Mouse (Mus musculus): ENCODE results near the gene Smim5. TPM values are rescaled to one million over a fixed set of nuclear protein-coding genes. Genes with fewer than 3 reads are reported as not detected.
A peak's percentile ranks its signal among the peaks of the same experiment; 100 is the strongest.

Gene Smim5
- polyA plus RNA-seq, 1 experiment from 2014 or later: 2.0 TPM

DNA sequence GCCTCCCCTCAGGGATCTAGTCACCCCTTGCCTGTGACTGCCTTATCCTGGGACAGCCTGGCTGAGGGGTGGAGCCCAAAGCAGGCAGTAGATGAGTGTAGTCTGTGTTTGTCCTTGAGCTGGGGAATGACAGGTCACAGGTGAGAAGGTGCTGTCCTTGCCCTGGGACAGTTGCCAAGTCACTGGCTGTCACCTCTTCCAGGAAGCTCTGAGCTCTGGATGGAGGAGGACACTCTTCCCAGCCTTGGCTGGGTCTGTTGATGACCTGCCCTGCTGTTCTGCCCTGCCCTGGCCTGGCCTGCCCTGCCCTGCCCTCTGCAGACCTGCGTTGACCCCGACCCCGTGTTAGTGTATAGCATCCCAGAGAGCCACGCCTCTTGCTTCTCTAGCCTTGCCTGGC is 27.3 kb upstream of the Smim5 start:
- 73% methylated on average over 4 of the region's 4 CpGs for WGBS
- Histone ChIP-seq H3K4me3 (ENCODE audit: low read depth, low read length) (no peak overlapping the region), H3K27me3 (ENCODE audit: control insufficient read depth, insufficient read depth, low read length) (no peaks in the 10 kb centered on the region), H3K9ac (ENCODE audit: low read length) (no peak overlapping the region), H3K4me2 (ENCODE audit: low read depth, low read length, severe bottlenecking) (no peak overlapping the region), H3K4me1 (replicated peaks; ENCODE audit: control insufficient read depth, insufficient read depth, low read length) (no peaks in the 10 kb centered on the region), H3K9me3 (ENCODE audit: control insufficient read depth, low read length) (no peaks in the 10 kb centered on the region), H3K36me3 (ENCODE audit: control insufficient read depth, insufficient read depth, low read length) (no peaks in the 10 kb centered on the region), H3K27ac (ENCODE audit: low read depth, low read length) (no peak overlapping the region)
- no peak for DNase-seq (ENCODE audit: low spot score)
- no peak for ATAC-seq (replicated peaks; ENCODE audit: low FRiP score)

DNA sequence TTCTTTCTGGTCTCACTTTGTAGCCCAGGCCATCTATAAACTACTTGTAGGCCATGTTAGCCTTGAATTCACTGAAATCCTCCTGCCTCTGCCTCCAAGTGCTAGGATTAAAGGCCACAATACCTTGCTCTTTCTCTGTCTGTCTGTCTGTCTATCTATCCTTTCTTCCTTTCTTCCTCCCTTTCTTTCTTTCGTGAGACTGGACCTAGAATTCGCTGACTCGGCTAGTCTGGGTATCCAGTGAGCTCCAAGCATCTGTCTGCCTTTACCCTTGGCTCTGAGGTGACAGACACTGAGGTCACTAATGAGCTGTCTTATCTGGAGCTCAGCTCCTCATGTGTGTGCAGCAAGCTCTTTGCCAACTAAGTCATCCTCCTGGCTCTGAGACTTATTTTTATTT is 23.8 kb upstream of the Smim5 start:
- Histone ChIP-seq H3K4me1 (replicated peaks; ENCODE audit: control insufficient read depth, insufficient read depth, low read length) (no peaks in the 10 kb centered on the region), H3K9me3 (ENCODE audit: control insufficient read depth, low read length) (no peaks in the 10 kb centered on the region), H3K9ac (ENCODE audit: low read length) (no peak overlapping the region), H3K4me3 (ENCODE audit: low read depth, low read length) (no peak overlapping the region), H3K27me3 (ENCODE audit: control insufficient read depth, insufficient read depth, low read length) (no peaks in the 10 kb centered on the region), H3K36me3 (ENCODE audit: control insufficient read depth, insufficient read depth, low read length) (no peaks in the 10 kb centered on the region), H3K27ac (ENCODE audit: low read depth, low read length) (no peak overlapping the region), H3K4me2 (ENCODE audit: low read depth, low read length, severe bottlenecking) (no peak overlapping the region)
- DNase-seq (ENCODE audit: low spot score): no peak
- WGBS: 88% methylated on average over 3 of the region's 3 CpGs
- ATAC-seq (replicated peaks; ENCODE audit: low FRiP score): no peak

DNA sequence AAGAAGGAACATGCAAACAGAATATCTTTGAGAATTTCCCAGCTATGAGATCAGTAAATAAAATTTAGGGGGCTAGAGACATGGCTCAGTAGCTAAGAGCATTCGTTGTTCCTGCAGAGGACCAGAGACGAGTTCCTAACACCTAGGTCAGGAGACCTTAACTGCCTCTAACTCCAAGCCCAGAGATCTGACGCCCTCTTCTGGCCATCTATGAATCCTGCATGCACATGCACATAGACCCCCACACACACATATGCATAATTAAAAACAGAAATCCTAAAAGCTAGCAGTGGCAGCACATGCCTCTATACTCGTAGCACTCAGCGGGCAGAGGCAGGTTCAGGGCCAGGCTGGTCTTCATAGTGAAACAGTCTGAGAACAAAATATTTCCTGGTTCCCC is 23.3 kb upstream of the Smim5 start:
- Histone ChIP-seq H3K27me3 (ENCODE audit: control insufficient read depth, insufficient read depth, low read length) (no peaks in the 10 kb centered on the region), H3K4me2 (ENCODE audit: low read depth, low read length, severe bottlenecking) (no peak overlapping the region), H3K9ac (ENCODE audit: low read length) (no peak overlapping the region), H3K4me3 (ENCODE audit: low read depth, low read length) (no peak overlapping the region), H3K27ac (ENCODE audit: low read depth, low read length) (no peak overlapping the region), H3K36me3 (ENCODE audit: control insufficient read depth, insufficient read depth, low read length) (no peaks in the 10 kb centered on the region), H3K9me3 (ENCODE audit: control insufficient read depth, low read length) (no peaks in the 10 kb centered on the region), H3K4me1 (replicated peaks; ENCODE audit: control insufficient read depth, insufficient read depth, low read length) (no peaks in the 10 kb centered on the region)
- no peak for ATAC-seq (replicated peaks; ENCODE audit: low FRiP score)
- 82% methylated on average over 5 of the region's 5 CpGs for WGBS
- no peak for DNase-seq (ENCODE audit: low spot score)

DNA sequence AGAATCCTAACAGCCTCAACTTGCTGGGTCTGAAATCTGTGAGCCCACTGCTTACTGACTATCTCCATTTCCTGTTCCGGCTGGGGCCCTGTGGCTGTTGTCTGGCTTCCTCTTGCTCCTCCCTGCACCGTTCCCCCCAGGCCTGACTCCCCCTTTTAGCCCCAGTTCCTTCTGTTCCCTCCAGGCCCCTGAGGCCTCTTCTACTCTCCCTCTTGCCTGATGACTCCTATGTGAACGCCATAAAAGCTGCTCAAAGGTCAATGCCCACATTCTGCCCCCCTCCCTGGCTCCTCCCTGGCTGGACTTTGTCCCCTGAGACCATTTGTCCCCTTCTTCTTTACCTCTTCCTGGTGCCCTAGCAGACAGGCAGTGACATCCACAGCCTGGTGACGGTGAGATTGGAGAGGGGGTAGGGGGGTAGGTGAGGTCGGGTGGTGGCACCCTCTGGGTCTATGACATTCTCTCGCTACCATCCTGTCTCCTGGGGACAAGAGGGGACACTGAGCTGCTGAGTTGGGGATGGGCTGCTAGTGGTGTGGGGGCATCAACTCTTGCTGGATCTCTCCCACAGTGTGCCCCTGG is 22.5 kb upstream of the Smim5 start:
- Histone ChIP-seq H3K4me3 (ENCODE audit: low read depth, low read length) (no peak overlapping the region), H3K27me3 (ENCODE audit: control insufficient read depth, insufficient read depth, low read length) (no peaks in the 10 kb centered on the region; the same call in 1 of the 2 replicates), H3K9ac (ENCODE audit: low read length) (no peak overlapping the region), H3K4me2 (ENCODE audit: low read depth, low read length, severe bottlenecking) (no peak overlapping the region), H3K4me1 (replicated peaks; ENCODE audit: control insufficient read depth, insufficient read depth, low read length) (no peaks in the 10 kb centered on the region), H3K36me3 (ENCODE audit: control insufficient read depth, insufficient read depth, low read length) (no peaks in the 10 kb centered on the region), H3K27ac (ENCODE audit: low read depth, low read length) (no peak overlapping the region), H3K9me3 (ENCODE audit: control insufficient read depth, low read length) (no peaks in the 10 kb centered on the region)
- 74% methylated on average over 6 of the region's 6 CpGs for WGBS
- ATAC-seq (replicated peaks; ENCODE audit: low FRiP score): no peak
- no peak for DNase-seq (ENCODE audit: low spot score)

DNA sequence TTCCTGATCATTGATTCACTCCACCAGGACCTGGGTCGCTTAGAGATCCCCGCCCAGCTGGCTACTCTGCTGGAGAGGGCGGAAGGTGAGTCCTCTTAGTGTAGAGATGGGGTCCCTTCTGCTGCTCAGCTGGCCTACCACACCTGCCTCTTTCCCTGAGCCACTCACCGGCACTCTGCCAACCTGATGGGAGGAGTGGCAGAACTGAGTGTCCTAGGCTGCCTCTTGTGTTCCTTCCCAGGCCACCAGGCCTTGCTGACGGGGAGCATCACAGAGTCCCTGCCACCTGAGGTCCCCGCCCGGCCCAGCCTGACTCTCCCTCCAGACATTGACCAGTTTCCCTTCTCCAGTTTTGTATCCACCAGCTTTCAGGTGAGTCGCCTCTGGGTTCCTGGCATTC is 21.7 kb upstream of the Smim5 start:
- ATAC-seq (replicated peaks; ENCODE audit: low FRiP score): no peak
- no peaks in the 10 kb centered on the region for H3K36me3 ChIP-seq (ENCODE audit: control insufficient read depth, insufficient read depth, low read length)
- no peaks in the 10 kb centered on the region for H3K9me3 ChIP-seq (ENCODE audit: control insufficient read depth, low read length)
- H3K4me2 ChIP-seq (ENCODE audit: low read depth, low read length, severe bottlenecking): no peak overlapping the region
- DNase-seq (ENCODE audit: low spot score): no peak
- no peak overlapping the region for H3K4me3 ChIP-seq (ENCODE audit: low read depth, low read length)
- no peak overlapping the region for H3K27ac ChIP-seq (ENCODE audit: low read depth, low read length)
- no peak overlapping the region for H3K9ac ChIP-seq (ENCODE audit: low read length)
- no peaks in the 10 kb centered on the region; the same call in 1 of the 2 replicates for H3K27me3 ChIP-seq (ENCODE audit: control insufficient read depth, insufficient read depth, low read length)
- H3K4me1 ChIP-seq (replicated peaks; ENCODE audit: control insufficient read depth, insufficient read depth, low read length): no peaks in the 10 kb centered on the region
- whole genome bisulfite sequencing: 76% methylated on average over 8 of the region's 8 CpGs

DNA sequence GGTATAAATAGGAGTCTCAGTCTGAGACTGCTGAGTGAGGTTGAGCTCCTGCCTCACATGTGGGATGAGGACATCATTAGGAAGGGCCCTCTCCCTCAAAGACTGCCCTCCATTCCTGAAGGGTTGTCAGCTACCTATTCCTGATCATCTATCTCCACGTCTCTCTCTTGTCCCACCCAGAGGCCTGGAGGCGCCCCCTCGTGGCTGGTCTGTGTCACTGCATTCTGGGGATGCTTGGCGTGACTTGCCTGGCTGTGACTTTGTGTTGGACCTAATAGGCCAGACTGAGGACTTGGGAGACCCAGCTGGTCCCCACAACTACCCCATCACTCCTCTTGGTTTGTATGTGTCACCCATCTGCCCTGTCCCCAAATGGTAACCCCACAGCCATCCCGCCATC is 18.8 kb upstream of the Smim5 start:
- Histone ChIP-seq H3K27ac (ENCODE audit: low read depth, low read length) (no peak overlapping the region), H3K4me2 (ENCODE audit: low read depth, low read length, severe bottlenecking) (no peak overlapping the region), H3K9me3 (ENCODE audit: control insufficient read depth, low read length) (no peaks in the 10 kb centered on the region), H3K36me3 (ENCODE audit: control insufficient read depth, insufficient read depth, low read length) (no peaks in the 10 kb centered on the region), H3K4me3 (ENCODE audit: low read depth, low read length) (no peak overlapping the region), H3K9ac (ENCODE audit: low read length) (no peak overlapping the region), H3K27me3 (ENCODE audit: control insufficient read depth, insufficient read depth, low read length) (no peaks in the 10 kb centered on the region; the same call in 1 of the 2 replicates), H3K4me1 (replicated peaks; ENCODE audit: control insufficient read depth, insufficient read depth, low read length) (no peaks in the 10 kb centered on the region)
- ATAC-seq (replicated peaks; ENCODE audit: low FRiP score) (no peak), DNase-seq (ENCODE audit: low spot score) (peak; percentile 71)
- 25% methylated on average over 5 of the region's 5 CpGs for WGBS

DNA sequence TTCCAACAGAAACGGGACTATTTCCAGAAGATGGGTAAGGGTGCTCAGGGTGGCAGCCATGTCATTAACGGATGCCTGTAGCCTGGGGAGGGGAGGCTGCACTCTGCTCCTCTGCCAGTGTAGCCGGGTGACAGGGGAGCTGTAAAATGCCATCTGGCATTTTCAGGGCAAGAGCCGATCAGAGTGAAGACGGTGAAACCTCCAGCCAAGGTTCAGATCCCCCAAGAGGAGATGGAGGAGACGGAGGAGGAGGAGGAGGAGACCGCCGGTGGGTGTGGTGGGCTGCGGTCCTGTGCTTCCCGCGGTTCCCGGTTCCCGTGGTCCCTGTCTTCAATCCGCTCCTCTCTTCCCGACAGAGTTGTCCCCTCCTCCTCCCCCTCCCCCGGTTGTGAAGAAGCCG is 16.5 kb upstream of the Smim5 start:
- 42% methylated on average over 15 of the region's 17 CpGs for WGBS
- H3K27ac ChIP-seq (ENCODE audit: low read depth, low read length): no peak overlapping the region
- H3K4me3 ChIP-seq (ENCODE audit: low read depth, low read length): no peak overlapping the region

DNA sequence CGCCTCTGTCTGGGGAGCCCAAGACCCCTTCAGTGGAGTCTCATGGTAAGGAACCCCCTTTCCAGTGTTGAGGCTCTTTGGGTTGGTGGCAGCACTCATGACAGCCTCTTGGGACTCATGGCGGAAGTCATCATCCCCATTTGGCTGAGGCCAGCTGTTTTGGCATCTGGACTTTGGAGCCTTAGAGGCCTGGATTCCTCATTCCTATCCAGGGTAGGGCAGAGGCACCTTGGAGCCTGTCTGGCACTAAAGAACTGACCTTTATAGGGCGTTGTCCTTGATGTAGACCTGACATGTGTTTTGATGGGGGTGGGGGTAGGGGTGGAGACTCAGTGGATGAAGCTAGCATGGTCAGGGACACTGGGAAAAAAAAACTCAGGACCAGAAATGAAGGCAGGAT is 15.4 kb upstream of the Smim5 start:
- Histone ChIP-seq H3K4me2 (ENCODE audit: low read depth, low read length, severe bottlenecking) (no peak overlapping the region), H3K9me3 (ENCODE audit: control insufficient read depth, low read length) (no peaks in the 10 kb centered on the region), H3K9ac (ENCODE audit: low read length) (no peak overlapping the region), H3K36me3 (ENCODE audit: control insufficient read depth, insufficient read depth, low read length) (no peaks in the 10 kb centered on the region), H3K27me3 (ENCODE audit: control insufficient read depth, insufficient read depth, low read length) (no peaks in the 10 kb centered on the region; the same call in 1 of the 2 replicates), H3K4me1 (replicated peaks; ENCODE audit: control insufficient read depth, insufficient read depth, low read length) (no peaks in the 10 kb centered on the region), H3K27ac (ENCODE audit: low read depth, low read length) (no peak overlapping the region), H3K4me3 (ENCODE audit: low read depth, low read length) (no peak overlapping the region)
- DNase-seq (ENCODE audit: low spot score) (no peak), ATAC-seq (replicated peaks; ENCODE audit: low FRiP score) (no peak)
- WGBS: 94% methylated on average over 3 of the region's 3 CpGs

More for the DNA sequence above, 16.5 kb upstream of the Smim5 start:
- H3K4me1 ChIP-seq (replicated peaks; ENCODE audit: control insufficient read depth, insufficient read depth, low read length): no peaks in the 10 kb centered on the region
- no peaks in the 10 kb centered on the region for H3K36me3 ChIP-seq (ENCODE audit: control insufficient read depth, insufficient read depth, low read length)
- no peaks in the 10 kb centered on the region for H3K9me3 ChIP-seq (ENCODE audit: control insufficient read depth, low read length)
- DNase-seq (ENCODE audit: low spot score) (no peak), ATAC-seq (replicated peaks; ENCODE audit: low FRiP score) (no peak)
- no peak overlapping the region for H3K4me2 ChIP-seq (ENCODE audit: low read depth, low read length, severe bottlenecking)
- H3K9ac ChIP-seq (ENCODE audit: low read length): no peak overlapping the region
- H3K27me3 ChIP-seq (ENCODE audit: control insufficient read depth, insufficient read depth, low read length): no peaks in the 10 kb centered on the region; the same call in 1 of the 2 replicates

DNA sequence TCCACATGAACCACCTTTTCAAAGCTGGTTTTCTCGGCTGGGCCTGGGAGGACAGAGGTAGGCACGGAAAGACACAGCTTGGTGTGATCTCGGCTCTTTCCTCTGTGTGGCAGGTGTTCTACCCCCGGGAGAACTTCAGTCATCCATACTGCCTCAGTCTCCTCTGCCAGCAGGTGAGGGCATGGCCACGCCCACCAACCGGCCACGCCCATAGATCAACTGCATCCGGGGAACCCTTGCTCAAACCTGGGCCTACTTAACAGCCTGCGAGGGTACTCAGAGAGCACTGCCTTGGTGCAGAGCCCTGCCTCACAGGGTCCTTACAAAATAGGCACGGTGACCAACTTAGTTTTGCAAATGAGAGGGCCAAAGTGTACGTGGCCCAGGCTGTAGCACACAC is 14.5 kb upstream of the Smim5 start:
- no peak for DNase-seq (ENCODE audit: low spot score)
- WGBS: 77% methylated on average over 11 of the region's 11 CpGs

More for the DNA sequence above, 14.5 kb upstream of the Smim5 start:
- no peak for ATAC-seq (replicated peaks; ENCODE audit: low FRiP score)
- H3K4me3 ChIP-seq (ENCODE audit: low read depth, low read length): no peak overlapping the region
- no peaks in the 10 kb centered on the region for H3K4me1 ChIP-seq (replicated peaks; ENCODE audit: control insufficient read depth, insufficient read depth, low read length)
- no peaks in the 10 kb centered on the region for H3K36me3 ChIP-seq (ENCODE audit: control insufficient read depth, insufficient read depth, low read length)
- no peak overlapping the region for H3K27ac ChIP-seq (ENCODE audit: low read depth, low read length)
- H3K9me3 ChIP-seq (ENCODE audit: control insufficient read depth, low read length): no peaks in the 10 kb centered on the region
- no peak overlapping the region for H3K4me2 ChIP-seq (ENCODE audit: low read depth, low read length, severe bottlenecking)
- no peak overlapping the region for H3K9ac ChIP-seq (ENCODE audit: low read length)
- H3K27me3 ChIP-seq (ENCODE audit: control insufficient read depth, insufficient read depth, low read length): no peaks in the 10 kb centered on the region; the same call in 1 of the 2 replicates
